Mouse (Mus musculus): ENCODE data around the gene Akap10.
"Not testable (repeated sequence)": the region's sequence is repeated elsewhere in the genome, so short reads cannot be mapped to it uniquely, and the experiment has no call there.

The Akap10 gene

DNA sequence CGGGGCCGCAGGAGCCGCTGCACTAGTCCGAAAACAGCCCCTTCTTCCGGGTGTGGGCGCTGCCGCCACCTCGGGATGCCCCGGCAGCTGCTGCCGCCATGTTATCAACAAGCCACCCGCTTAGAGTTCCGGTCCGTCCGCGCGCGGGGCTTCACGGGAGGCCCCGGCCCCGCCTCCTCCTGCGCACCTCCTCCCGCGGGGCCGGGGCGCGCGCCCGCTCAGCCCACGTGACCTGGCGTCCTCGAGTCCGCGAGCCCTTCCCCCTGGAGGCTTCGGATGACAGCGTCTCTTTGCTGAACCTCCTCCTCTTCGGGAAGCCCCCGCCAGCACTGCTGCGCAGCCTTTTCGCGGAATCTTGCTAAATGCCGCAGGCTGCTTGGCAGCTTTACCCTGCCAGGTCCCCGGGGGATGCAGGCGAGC lies at the start of gene Akap10:
TSS of gene Akap10 (minus strand) at position 155 of the 420 bp plus-strand sequence.
- peak; percentile 89 for ATAC-seq (ENCODE audit: insufficient number of reproducible peaks, low FRiP score, low TSS enrichment)

DNA sequence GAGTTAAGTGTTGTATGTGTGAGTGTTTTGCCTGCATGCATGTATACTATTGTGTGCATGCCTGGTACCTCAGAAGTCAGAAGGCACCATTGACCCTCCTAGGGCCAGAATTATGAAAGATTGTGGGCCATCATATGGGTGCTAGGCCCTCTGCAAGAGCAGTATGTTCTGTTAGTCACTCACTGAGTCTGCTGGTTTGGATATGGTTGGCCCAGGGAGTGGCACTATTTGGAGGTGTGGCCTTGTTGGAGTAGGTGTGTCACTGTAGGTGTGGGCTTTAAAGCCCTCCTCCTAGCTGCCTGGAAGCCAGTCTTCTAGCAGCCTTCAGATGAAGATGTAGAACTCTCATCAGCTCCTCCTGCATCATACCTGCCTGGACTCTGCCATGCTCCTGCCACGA lies 45.7 kb upstream of the Akap10 start:
- ATAC-seq (ENCODE audit: insufficient number of reproducible peaks, low FRiP score, low TSS enrichment) = no peak

DNA sequence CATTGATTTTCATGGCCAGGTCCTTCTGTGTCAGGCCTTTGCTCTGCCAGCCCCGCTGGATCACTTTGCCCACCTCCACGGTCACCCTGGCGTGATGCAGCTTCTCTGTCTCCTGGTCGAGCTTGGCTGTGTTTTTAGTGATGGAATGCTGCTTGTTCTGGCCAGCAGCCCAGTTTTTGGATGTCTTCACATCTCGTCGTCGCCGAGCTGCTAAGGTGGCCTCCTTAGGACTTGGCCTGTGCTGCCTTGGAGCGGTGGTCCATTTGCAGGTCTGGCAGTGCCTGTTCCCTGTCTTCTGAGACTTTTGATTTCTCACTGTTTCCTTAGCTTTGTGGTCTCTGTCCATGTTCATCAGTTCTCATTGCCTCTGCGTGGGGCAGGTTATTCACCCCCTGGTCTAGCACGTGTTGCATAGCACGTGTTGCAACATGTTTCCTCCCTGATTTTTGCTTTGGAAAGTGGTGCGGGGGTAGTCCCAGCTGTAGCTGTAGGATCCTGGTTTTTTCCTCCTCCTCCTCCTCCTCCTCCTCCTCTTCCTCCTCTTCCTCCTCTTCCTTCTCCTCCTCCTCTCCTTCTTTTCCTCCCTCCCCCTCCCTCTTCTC lies 44.2 kb upstream of the Akap10 start:
- no peak for ATAC-seq (ENCODE audit: insufficient number of reproducible peaks, low FRiP score, low TSS enrichment)

DNA sequence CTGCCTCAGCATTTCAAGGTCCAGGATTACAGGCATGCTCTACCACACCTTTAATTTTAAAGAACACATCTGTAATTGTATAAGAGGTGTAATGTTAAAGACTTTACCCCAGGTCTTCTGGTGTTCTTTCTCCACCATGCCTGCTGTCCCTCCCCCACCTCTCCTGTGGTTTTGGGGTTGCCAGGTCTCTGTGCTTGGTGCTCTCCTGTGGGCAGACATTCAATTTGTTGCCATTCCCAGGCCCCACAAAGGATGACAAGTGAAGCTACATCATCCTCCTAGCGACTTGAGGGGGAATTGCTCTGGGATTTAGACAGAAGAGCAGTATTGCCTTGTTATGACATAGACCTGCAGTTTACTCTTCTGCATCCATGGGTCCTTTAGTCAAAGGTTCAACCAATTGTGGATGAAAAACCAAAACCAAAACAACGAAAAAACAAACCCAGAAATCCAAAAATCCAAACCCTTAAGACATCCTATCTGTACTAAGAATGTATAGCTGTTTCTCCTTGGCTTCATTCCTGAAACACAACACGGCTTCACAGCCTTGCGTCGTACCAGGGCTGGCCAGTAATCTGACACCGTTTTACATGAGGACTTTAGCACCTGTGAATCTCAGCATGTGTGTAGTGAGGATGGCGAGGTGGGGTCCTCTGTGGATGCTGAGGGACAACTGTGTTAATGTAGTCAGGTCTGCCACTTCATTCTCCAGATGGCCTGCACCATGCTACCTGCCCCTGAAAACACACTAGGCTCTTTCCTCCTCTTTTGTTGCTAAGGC lies 41.6 kb upstream of the Akap10 start:
- ATAC-seq (ENCODE audit: insufficient number of reproducible peaks, low FRiP score, low TSS enrichment) = no peak

DNA sequence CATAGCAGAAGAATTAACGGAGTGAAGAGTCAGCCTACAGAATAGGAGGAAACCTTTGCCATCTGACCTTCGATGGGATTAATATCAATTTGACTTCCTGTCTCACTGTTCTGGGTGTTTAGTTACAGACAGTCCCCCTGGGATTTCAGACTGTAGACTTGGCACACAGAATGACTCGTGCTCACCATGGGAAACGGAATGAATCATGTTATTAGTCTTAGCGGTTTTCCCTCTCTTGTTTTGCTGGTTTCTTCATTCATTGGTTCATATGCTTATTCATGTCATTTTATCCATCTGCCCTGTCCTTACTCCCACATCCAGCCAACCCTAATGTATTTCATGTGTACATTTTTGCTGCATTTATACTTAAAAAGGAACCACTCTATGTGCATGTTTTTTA lies 40.8 kb upstream of the Akap10 start:
- no peak for ATAC-seq (ENCODE audit: insufficient number of reproducible peaks, low FRiP score, low TSS enrichment)

DNA sequence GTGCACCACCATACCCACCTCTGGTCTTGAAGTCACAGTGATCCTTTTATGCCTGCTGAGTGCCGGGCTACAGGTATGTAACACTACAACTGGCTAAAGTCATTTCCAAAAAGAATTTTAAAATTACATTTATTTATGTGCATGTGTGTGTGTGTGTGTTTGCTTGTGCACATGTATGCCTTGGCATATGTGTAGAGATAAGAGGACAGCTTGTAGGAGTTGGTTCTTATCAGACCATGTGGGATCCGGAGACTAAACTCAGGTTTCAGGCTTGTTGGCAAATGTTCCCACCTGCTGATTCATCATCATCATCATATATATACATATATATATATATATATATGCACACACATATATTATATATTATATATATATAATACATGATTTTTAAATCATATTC lies 38.8 kb upstream of the Akap10 start:
- no peak for ATAC-seq (ENCODE audit: insufficient number of reproducible peaks, low FRiP score, low TSS enrichment)

DNA sequence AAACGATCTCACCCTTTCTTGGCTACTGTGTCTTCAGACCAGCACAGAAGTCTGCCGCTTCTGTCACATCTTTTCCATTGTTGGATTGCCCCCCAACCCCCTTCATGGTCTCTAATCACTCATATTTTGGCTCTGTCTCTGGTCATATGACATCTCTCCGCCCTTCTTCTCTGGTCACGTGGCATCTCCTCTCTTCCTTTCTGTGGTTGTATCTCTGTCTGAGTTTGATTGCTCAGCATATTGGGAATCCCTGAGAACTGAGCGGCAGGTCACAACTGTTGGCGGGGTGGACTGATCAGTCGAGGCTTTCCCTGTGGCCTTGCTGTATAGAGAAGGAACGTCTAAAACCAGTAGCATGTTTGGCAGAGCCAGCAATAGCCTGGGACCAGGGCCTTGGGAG lies 37.0 kb upstream of the Akap10 start:
- ATAC-seq (ENCODE audit: insufficient number of reproducible peaks, low FRiP score, low TSS enrichment) = no peak

DNA sequence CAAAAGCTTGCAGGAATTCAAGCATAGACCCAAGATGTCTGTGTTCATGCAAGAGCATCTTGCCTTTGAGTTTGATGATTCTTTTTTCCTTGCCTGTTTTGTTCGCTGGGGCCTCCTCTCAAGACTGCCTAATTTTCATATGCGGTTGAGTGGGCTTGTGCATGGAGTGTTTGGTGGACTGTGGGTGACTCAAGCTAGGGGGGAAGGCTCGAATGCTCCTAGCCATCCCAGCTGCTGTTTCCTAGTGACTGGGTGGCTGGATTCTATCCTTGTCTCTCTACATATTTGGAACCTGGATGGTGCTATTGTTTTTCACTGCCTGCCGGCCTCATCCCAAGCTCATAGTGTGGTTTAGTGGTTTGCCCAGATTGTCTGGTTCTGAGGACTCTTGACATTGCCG lies 34.6 kb upstream of the Akap10 start:
- no peak for ATAC-seq (ENCODE audit: insufficient number of reproducible peaks, low FRiP score, low TSS enrichment)

DNA sequence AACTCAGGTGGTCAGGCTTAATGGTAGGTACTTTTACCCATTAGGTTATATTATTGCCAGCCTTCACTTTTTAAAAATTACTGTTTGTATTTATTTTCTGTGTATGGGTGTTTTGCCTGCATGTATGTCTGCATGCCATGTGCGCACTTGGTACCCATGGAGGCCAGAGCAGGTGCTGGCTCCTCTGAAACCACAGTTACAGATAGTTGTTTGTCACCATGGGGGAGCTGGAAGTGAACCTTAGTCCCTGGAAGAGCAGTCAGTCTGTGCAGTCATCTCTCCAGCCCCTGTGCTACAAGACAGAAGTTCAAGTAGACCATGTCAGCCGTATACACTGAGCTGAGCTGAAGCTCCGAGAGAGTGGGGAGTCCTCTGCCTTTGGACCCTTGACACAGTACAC lies 33.1 kb upstream of the Akap10 start:
- ATAC-seq (ENCODE audit: insufficient number of reproducible peaks, low FRiP score, low TSS enrichment) = no peak

DNA sequence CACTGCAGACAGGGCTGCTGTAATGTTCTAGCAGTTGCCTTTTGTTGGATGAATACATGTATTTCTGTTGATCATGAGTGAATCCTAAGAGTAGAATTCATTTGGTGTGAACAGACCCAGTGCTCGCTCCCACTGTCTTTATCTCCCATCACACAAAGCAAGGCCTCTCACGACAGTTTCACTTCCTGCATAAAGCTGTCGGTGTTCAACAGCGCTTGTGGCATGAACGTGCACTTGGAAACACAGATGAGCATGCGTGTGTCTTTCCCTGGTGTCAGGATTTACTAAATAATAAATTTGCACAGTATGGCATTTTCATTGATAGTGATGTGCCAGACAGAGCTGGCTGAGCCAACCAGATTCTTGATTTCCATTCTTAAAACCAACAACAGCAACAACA lies 32.6 kb upstream of the Akap10 start:
- no peak for ATAC-seq (ENCODE audit: insufficient number of reproducible peaks, low FRiP score, low TSS enrichment)

DNA sequence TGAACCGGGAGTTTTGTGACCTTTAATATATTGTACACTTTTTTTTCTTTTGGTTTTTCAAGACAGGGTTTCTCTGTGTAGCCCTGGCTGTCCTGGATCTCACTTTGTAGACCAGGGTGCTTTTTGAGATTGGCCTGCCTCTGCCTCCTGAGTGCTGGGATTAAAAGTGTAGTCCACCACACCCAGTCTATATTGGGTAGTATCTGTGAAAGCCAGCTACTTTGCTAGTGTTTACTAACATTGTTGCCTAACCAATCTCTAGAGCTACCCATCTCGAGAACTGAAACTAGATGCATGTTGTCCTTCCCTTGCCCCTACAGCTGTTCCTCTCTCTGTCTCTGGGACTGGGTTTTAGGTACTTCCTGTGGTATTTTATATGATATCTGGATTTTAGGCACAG lies 30.0 kb upstream of the Akap10 start:
- no peak for ATAC-seq (ENCODE audit: insufficient number of reproducible peaks, low FRiP score, low TSS enrichment)

DNA sequence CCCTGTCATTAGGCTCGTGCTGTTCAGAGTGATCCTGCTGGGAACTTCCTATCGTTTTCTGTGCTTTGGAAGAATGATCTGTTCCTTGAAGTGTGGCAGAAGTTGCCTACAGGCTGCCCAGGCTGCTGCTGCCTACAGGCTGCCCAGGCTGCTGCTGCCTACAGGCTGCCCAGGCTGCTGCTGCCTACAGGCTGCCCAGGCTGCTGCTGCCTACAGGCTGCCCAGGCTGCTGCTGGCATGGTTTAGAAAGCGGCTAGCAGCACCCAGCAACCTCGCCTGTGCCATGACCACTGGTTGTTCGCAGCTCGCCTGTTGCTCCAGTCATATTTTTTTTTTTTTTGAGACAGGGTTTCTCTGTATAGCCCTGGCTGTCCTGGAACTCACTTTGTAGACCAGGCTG lies 28.7 kb upstream of the Akap10 start:
- ATAC-seq (ENCODE audit: insufficient number of reproducible peaks, low FRiP score, low TSS enrichment) = not testable (repeated sequence)

DNA sequence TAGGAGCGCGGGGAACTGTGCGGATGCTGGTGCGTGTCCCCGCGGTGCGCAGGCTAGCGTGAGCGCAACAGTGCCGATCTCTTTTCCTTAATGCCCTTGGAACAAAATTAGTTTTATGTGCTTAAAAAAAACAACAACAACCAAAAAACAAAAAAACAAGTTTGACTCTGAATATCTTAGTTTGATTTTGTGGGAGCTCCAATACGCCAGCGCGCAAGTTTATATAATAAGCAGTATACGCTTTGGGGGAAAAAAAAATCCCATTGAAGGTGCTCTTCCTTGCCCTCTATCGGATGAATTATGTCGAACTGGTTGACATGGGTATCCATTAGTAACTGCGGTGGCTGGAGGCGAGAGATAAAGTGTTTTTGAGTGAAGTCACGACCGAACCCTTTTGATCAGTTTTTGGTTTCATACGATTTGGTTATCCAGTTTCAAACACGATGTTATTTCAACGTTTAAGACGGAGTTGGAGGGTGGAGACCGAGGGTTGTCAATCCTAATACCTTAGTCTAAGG lies 27.3 kb upstream of the Akap10 start:
- ATAC-seq (ENCODE audit: insufficient number of reproducible peaks, low FRiP score, low TSS enrichment) = peak; percentile 47; the same call in 1 of the 2 replicates

DNA sequence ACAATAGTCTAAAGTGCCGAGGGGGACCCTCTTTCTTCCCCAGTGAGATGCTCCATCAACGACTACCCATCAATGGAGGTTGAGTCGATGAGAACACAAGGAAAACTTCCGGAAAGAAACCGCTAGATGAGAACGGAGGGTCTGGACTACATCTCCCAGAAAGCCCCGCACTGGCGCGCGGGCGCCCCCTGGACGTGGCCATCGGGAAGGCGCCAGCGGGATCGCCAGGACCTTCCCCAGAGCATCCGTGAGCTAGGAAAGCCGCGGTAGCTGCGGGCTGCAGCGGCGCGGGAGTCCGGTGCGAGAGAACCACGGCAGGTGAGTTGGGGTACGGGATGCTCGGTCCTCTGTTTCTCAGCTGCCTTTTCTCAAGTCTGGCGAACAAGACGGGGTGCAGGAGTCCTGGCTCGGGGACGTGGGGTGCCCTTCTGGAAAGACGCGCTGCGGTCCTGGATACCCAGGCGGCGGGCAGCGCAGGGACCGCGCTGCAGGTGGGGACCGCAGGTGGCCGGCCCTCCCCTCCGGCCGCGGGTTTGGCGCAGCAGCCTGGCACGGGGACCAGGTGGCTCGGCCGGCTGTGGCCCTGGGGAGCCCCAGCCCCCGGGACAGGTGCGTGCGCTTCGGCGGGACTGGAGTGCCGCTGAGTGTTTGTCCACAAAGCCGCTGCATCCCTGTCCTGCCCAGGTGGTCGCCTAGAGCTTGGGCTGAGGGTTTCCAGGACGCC lies 26.7 kb upstream of the Akap10 start, which contains the start of gene Specc1:
TSS of gene Specc1 (plus strand) at position 192 of the 724 bp plus-strand sequence.
- peak; percentile 86 for ATAC-seq (ENCODE audit: insufficient number of reproducible peaks, low FRiP score, low TSS enrichment)

DNA sequence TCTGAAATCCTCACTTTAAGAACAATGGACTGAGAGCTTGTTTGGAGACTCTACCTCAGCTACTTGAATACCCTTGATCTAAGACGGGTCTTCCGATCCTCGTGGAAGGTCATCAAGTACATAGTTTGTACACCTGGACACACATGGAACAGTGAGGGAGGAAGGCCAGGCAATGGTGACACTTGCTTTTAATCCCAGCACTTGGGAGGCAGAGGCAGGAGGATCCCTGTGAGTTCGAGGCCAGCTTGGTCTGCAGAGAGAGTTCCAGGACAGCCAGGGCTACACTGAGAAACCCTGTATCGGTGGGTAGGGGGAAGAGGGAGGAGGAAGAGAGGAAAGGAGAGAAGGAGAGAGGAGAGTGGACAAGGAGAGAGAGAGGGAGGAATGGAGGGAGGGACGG lies 25.9 kb upstream of the Akap10 start:
- no peak for ATAC-seq (ENCODE audit: insufficient number of reproducible peaks, low FRiP score, low TSS enrichment)

DNA sequence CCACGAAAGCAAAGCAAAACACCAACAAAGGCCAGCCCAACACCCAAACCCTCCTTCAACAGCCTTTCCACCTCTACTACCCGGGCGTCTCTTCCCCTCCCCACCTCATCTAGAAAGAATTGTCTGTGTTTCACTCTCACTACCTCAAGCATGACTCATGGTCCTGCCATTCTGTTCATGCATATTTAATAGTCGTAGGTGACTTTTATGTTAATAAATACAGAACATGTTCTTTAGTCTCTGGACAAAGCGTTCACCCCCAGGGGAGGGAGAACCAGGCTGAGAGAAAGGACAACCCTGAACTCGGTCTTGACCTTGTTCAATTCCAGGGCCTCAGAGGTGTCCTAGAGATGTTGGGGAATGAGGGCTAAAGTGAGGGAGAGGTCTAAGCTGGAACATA lies 25.1 kb upstream of the Akap10 start:
- no peak for ATAC-seq (ENCODE audit: insufficient number of reproducible peaks, low FRiP score, low TSS enrichment)

DNA sequence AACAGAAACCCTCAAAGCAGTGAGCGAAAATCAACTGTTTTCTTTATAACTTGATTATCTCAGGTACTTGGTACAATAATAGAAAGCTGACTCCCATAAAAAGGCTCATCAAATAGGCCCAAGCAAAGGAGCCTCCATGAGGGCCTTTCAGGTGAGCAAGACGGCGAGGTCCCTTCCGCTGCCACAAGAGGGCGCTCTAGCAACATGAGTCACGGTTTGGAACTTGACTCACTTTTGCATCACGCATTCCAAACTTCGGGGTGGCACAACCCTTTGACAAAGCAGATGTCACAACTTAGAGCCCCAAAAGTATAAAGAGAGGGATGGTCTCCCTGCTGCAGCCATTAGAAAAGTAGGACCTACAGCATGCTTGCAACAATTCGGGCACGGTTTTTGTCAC lies 20.6 kb upstream of the Akap10 start:
- peak; percentile 23; the same call in 1 of the 2 replicates for ATAC-seq (ENCODE audit: insufficient number of reproducible peaks, low FRiP score, low TSS enrichment)

DNA sequence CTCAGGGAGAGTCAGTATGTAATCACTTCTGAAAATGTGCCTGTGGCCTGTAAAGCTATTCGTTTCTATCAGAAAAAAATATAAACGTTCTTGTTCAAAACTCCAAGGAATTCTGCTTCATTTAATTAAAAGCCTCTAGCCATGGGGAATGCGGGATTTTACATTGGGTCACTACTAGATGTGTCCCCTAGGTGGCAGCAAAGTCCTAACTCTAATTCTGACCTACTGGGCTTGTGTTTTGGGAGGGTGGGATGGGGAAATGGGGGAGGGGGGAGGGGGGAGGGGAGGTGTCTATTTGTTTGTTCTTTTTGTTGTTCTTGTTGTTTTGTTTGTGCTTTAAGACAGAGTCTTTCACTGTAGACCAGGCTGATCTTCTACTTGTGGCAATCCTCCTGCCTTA lies 19.3 kb upstream of the Akap10 start:
- no peak for ATAC-seq (ENCODE audit: insufficient number of reproducible peaks, low FRiP score, low TSS enrichment)

DNA sequence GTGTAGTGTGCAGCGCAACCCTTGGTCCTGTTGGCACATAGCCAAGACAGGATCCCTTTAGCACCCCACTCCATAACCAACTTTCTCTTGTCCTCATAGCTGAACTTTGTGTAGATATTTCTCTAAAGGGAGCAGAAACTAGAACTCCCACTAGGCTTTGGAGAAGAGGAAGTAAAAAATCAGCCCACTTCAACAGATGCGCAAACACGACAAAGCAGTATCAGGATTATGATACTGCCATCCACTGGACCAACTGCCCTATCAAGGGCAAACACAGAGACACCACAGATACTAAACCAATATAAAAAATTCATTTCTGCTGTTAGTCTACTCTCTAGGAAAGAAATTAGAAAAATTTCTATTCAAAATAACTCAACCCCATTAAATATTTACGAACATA lies 16.6 kb upstream of the Akap10 start:
- ATAC-seq (ENCODE audit: insufficient number of reproducible peaks, low FRiP score, low TSS enrichment) = no peak

DNA sequence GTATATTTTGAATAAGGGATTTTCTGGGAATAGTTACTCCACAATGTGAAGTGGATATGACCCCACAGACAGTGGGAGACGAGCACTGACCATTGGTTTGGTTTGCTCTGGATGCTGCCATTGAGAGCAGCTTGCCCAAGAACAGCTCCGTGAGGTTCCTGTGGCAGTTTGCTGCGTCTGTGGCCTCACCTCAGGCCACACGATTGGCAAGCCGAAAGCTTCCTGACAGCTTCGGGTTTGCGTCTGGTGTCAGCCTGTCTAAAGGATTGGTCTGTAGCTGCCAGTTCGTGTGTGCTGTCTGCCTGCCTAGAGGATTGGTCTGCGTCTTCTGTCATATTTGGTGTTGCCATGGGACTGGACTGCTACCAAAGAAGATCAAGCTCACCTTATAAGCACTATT lies 14.4 kb upstream of the Akap10 start:
- ATAC-seq (ENCODE audit: insufficient number of reproducible peaks, low FRiP score, low TSS enrichment) = no peak

DNA sequence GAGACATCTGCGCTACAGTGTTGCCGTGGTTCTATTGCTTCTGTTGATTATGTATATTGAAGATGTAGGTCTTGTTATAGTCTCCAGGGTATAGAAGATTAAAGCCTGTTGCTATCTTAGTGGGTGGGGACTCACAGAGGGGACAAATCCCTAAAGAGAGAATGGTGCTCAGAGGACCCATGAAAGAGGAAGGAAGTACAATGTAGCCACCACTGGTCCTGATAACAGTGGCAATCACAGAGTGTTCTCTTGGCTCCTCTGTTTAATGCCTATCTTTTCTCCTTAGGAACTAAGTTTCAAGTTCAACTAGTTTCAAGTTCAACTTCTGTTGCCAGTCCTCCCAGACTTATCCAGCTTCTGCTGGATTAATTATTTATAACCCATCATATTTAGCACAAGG lies 12.9 kb upstream of the Akap10 start:
- ATAC-seq (ENCODE audit: insufficient number of reproducible peaks, low FRiP score, low TSS enrichment) = no peak
